Mouse (Mus musculus) embryonic facial prominence, embryonic 15.5 days (tissue): ENCODE data around the gene Mark1. TPM values are rescaled to one million over a fixed set of nuclear protein-coding genes. Genes with fewer than 3 reads are reported as not detected.

Experiments
- ATAC-seq: fragments of 200-750 bp; cut with Nextera tagmentation; 2 replicates; pipeline ENCODE4 v1.8.0; 2017; ENCODE audit warnings: low read depth, moderate TSS enrichment; ENCODE audit not compliant: insufficient number of reproducible peaks, low FRiP score, low TSS enrichment
- H3K27ac ChIP-seq: fragments of 300-500 bp; sonication (generic); replicated peaks from 2 replicates; pipeline ENCODE4 v1.5.1; 2015; ENCODE audit warnings: mild to moderate bottlenecking, inconsistent platforms
- H3K27me3 ChIP-seq: fragments of 300-500 bp; sonication (generic); 2 replicates; pipeline ENCODE4 v1.6.1; 2015; ENCODE audit warnings: inconsistent platforms
- H3K36me3 ChIP-seq: fragments of 300-500 bp; sonication (generic); 2 replicates; pipeline ENCODE4 v1.6.1; 2015; ENCODE audit warnings: mild to moderate bottlenecking, inconsistent platforms
- H3K4me1 ChIP-seq: fragments of 300-500 bp; sonication (generic); 2 replicates; pipeline ENCODE4 v1.6.1; 2015; ENCODE audit warnings: inconsistent platforms
- H3K4me2 ChIP-seq: fragments of 300-500 bp; sonication (generic); replicated peaks from 2 replicates; pipeline ENCODE4 v1.6.1; 2015; ENCODE audit warnings: mild to moderate bottlenecking, inconsistent platforms
- H3K4me3 ChIP-seq: fragments of 300-500 bp; sonication (generic); replicated peaks from 2 replicates; pipeline ENCODE4 v1.5.1; 2015; ENCODE audit warnings: mild to moderate bottlenecking, inconsistent platforms
- H3K9ac ChIP-seq: fragments of 300-500 bp; sonication (generic); 2 replicates; pipeline ENCODE4 v1.6.1; 2015; ENCODE audit warnings: inconsistent platforms
- H3K9me3 ChIP-seq: fragments of 300-500 bp; sonication (generic); replicated peaks from 2 replicates; pipeline ENCODE4 v1.6.1; 2016; ENCODE audit warnings: inconsistent platforms
- WGBS: fragments of 180-500 bp; shearing (Covaris S2); methylation state at CpG from one replicate; pipeline ENCODE4 v1.1.7; 2015; 5-methylcytosine and 5-hydroxymethylcytosine counted together
- polyA plus RNA-seq: library from polyadenylated mRNA; unstranded; fragments of >200 nt; fragmentation: Nextera tagmentation; extraction: Ambion mirVana; gene quantifications from 2 replicates; pipeline ENCODE4 v1.2.1, GENCODE M21; 2015

The Mark1 gene
- polyA plus RNA-seq, 1 experiment from 2014 or later: 4.3 TPM

GRCm38 (mm10) chr1:184920057-184920456, 79.3 kb downstream of the Mark1 start:
- H3K4me1 ChIP-seq: no peaks in the 10 kb centered on the region
- 80% methylated on average over 5 of the region's 5 CpGs for WGBS
- H3K36me3 ChIP-seq: peaks cover 47% of the 10 kb centered on the region
- H3K4me3 ChIP-seq: no peak overlapping the region
- no peaks in the 10 kb centered on the region for H3K27me3 ChIP-seq
- H3K4me2 ChIP-seq: no peak overlapping the region
- H3K9ac ChIP-seq: no peak overlapping the region
- H3K9me3 ChIP-seq: no peaks in the 10 kb centered on the region
- no peak overlapping the region for H3K27ac ChIP-seq
- ATAC-seq: no peak

GRCm38 (mm10) chr1:184918227-184918888, 81.0 kb downstream of the Mark1 start:
- H3K9me3 ChIP-seq: no peaks in the 10 kb centered on the region
- H3K36me3 ChIP-seq: peaks cover 50% of the 10 kb centered on the region
- WGBS: 81% methylated on average over 5 of the region's 5 CpGs
- H3K4me1 ChIP-seq: no peaks in the 10 kb centered on the region
- no peak overlapping the region for H3K4me2 ChIP-seq
- H3K4me3 ChIP-seq: no peak overlapping the region
- no peak overlapping the region for H3K9ac ChIP-seq
- no peaks in the 10 kb centered on the region for H3K27me3 ChIP-seq
- ATAC-seq: no peak
- no peak overlapping the region for H3K27ac ChIP-seq

- H3K27ac ChIP-seq: no peak overlapping the region
- no peak overlapping the region for H3K4me3 ChIP-seq
- H3K9ac ChIP-seq: no peak overlapping the region
- H3K4me2 ChIP-seq: no peak overlapping the region
- H3K27me3 ChIP-seq: no peaks in the 10 kb centered on the region
- H3K9me3 ChIP-seq: no peaks in the 10 kb centered on the region
- ATAC-seq: no peak
- 91% methylated on average over 18 of the region's 18 CpGs for WGBS
- no peaks in the 10 kb centered on the region for H3K4me1 ChIP-seq
- peaks cover 59% of the 10 kb centered on the region for H3K36me3 ChIP-seq
Observed at GRCm38 (mm10) chr1:184912336-184912735, 87.0 kb downstream of the Mark1 start.

GRCm38 (mm10) chr1:184911861-184912260, 87.5 kb downstream of the Mark1 start:
- 72% methylated on average over 6 of the region's 6 CpGs for WGBS
- H3K36me3 ChIP-seq: peaks cover 60% of the 10 kb centered on the region
- no peak overlapping the region for H3K9ac ChIP-seq
- no peak overlapping the region for H3K4me2 ChIP-seq
- no peaks in the 10 kb centered on the region for H3K9me3 ChIP-seq
- no peaks in the 10 kb centered on the region for H3K27me3 ChIP-seq
- H3K4me1 ChIP-seq: no peaks in the 10 kb centered on the region
- no peak for ATAC-seq
- no peak overlapping the region for H3K27ac ChIP-seq
- H3K4me3 ChIP-seq: no peak overlapping the region

GRCm38 (mm10) chr1:184908558-184908957, 90.8 kb downstream of the Mark1 start:
- Histone ChIP-seq H3K4me2 (no peak overlapping the region), H3K27me3 (no peaks in the 10 kb centered on the region), H3K36me3 (peaks cover 69% of the 10 kb centered on the region), H3K27ac (no peak overlapping the region), H3K4me3 (no peak overlapping the region), H3K4me1 (no peaks in the 10 kb centered on the region), H3K9me3 (no peaks in the 10 kb centered on the region), H3K9ac (no peak overlapping the region)
- WGBS: 71% methylated on average over 9 of the region's 9 CpGs
- ATAC-seq: no peak

GRCm38 (mm10) chr1:184905904-184906745, 93.2 kb downstream of the Mark1 start:
- Histone ChIP-seq H3K36me3 (peaks cover 60% of the 10 kb centered on the region), H3K27me3 (no peaks in the 10 kb centered on the region), H3K4me3 (no peak overlapping the region), H3K4me1 (no peaks in the 10 kb centered on the region), H3K27ac (no peak overlapping the region), H3K4me2 (no peak overlapping the region), H3K9me3 (no peaks in the 10 kb centered on the region), H3K9ac (no peak overlapping the region)
- ATAC-seq: no peak
- WGBS: 70% methylated on average over 12 of the region's 12 CpGs

GRCm38 (mm10) chr1:184905371-184905770, 94.0 kb downstream of the Mark1 start:
- no peak overlapping the region for H3K9ac ChIP-seq
- no peak overlapping the region for H3K27ac ChIP-seq
- WGBS: 73% methylated on average over 19 of the region's 19 CpGs
- H3K36me3 ChIP-seq: peaks cover 61% of the 10 kb centered on the region
- no peaks in the 10 kb centered on the region for H3K9me3 ChIP-seq
- no peaks in the 10 kb centered on the region for H3K27me3 ChIP-seq
- no peaks in the 10 kb centered on the region for H3K4me1 ChIP-seq
- no peak overlapping the region for H3K4me2 ChIP-seq
- ATAC-seq: no peak
- no peak overlapping the region for H3K4me3 ChIP-seq

GRCm38 (mm10) chr1:184903697-184904096, 95.7 kb downstream of the Mark1 start:
- ATAC-seq: no peak
- Histone ChIP-seq H3K4me1 (no peaks in the 10 kb centered on the region), H3K27ac (no peak overlapping the region), H3K4me2 (no peak overlapping the region), H3K4me3 (no peak overlapping the region), H3K36me3 (peaks cover 65% of the 10 kb centered on the region), H3K9ac (no peak overlapping the region), H3K9me3 (no peaks in the 10 kb centered on the region), H3K27me3 (no peaks in the 10 kb centered on the region)
- WGBS: 79% methylated on average over 7 of the region's 7 CpGs

- Histone ChIP-seq H3K4me2 (no peak overlapping the region), H3K4me3 (no peak overlapping the region), H3K9me3 (no peaks in the 10 kb centered on the region), H3K9ac (no peak overlapping the region), H3K4me1 (no peaks in the 10 kb centered on the region), H3K27ac (no peak overlapping the region), H3K27me3 (no peaks in the 10 kb centered on the region), H3K36me3 (peaks cover 64% of the 10 kb centered on the region)
- no peak for ATAC-seq
- WGBS: 84% methylated on average over 7 of the region's 7 CpGs
Observed at GRCm38 (mm10) chr1:184902886-184903285, 96.5 kb downstream of the Mark1 start.

GRCm38 (mm10) chr1:184897350-184897749, 102.0 kb downstream of the Mark1 start:
- no peak overlapping the region for H3K4me3 ChIP-seq
- peaks cover 2% of the 10 kb centered on the region; the same call in 1 of the 2 replicates for H3K4me1 ChIP-seq
- peaks cover 23% of the 10 kb centered on the region for H3K36me3 ChIP-seq
- ATAC-seq: no peak
- 55% methylated on average over 16 of the region's 16 CpGs for WGBS
- no peaks in the 10 kb centered on the region for H3K27me3 ChIP-seq
- no peak overlapping the region for H3K4me2 ChIP-seq
- no peak overlapping the region for H3K27ac ChIP-seq
- no peak overlapping the region for H3K9ac ChIP-seq
- no peaks in the 10 kb centered on the region for H3K9me3 ChIP-seq

GRCm38 (mm10) chr1:184891998-184892397, 107.4 kb downstream of the Mark1 start:
- H3K4me2 ChIP-seq: no peak overlapping the region
- H3K9me3 ChIP-seq: no peaks in the 10 kb centered on the region
- no peaks in the 10 kb centered on the region for H3K36me3 ChIP-seq
- no peaks in the 10 kb centered on the region for H3K27me3 ChIP-seq
- H3K4me1 ChIP-seq: no peaks in the 10 kb centered on the region; the same call in 1 of the 2 replicates
- WGBS: 76% methylated on average over 3 of the region's 3 CpGs
- no peak overlapping the region for H3K27ac ChIP-seq
- no peak overlapping the region for H3K9ac ChIP-seq
- ATAC-seq: no peak
- H3K4me3 ChIP-seq: no peak overlapping the region
